Mouse (Mus musculus) lung, adult 2 months (tissue): ENCODE results near the gene Gpr162. TPM values are rescaled to one million over a fixed set of nuclear protein-coding genes. Genes with fewer than 3 reads are reported as not detected.
"Not testable (repeated sequence)": the region's sequence is repeated elsewhere in the genome, so short reads cannot be mapped to it uniquely, and the experiment has no call there.

Experiments used
- DNase-seq: peaks from one replicate; pipeline ENCODE4 v3.0.0; 2022
- H3K4me1 ChIP-seq: fragments of 200-500 bp; 2 replicates; pipeline ENCODE4 v1.6.1; 2011; ENCODE audit warnings: low read length; ENCODE audit not compliant: control insufficient read depth, insufficient read depth
- H3K4me3 ChIP-seq: fragments of 200-500 bp; replicated peaks from 2 replicates; pipeline ENCODE3; 2011; ENCODE audit warnings: low read depth, mild to moderate bottlenecking, control low read depth, low read length; ENCODE audit errors: extremely low read depth
- CTCF ChIP-seq: fragments of 200-500 bp; IDR thresholded peaks from 2 replicates; pipeline ENCODE4 v1.5.1; 2011; ENCODE audit warnings: mild to moderate bottlenecking, low read length, control low read depth; ENCODE audit not compliant: insufficient read depth
- POLR2A ChIP-seq: fragments of 200-500 bp; IDR thresholded peaks from 2 replicates; pipeline ENCODE4 v1.6.1; 2011; ENCODE audit warnings: low read depth, mild to moderate bottlenecking, control low read depth, low read length, borderline replicate concordance; ENCODE audit errors: extremely low read depth
- WGBS: fragments of 180-500 bp; shearing (Covaris S2); methylation state at CpG from one replicate; pipeline ENCODE4 v1.1.7; 2018; 5-methylcytosine and 5-hydroxymethylcytosine counted together
- polyA plus RNA-seq: library from polyadenylated mRNA; depleted of rRNA; stranded (reverse); fragments of >200 nt; gene quantifications from 2 replicates; pipeline ENCODE4 v1.2.3, GENCODE M21; 2012

Gpr162 gene
- polyA plus RNA-seq, 1 experiment, result 0.27 TPM

DNA sequence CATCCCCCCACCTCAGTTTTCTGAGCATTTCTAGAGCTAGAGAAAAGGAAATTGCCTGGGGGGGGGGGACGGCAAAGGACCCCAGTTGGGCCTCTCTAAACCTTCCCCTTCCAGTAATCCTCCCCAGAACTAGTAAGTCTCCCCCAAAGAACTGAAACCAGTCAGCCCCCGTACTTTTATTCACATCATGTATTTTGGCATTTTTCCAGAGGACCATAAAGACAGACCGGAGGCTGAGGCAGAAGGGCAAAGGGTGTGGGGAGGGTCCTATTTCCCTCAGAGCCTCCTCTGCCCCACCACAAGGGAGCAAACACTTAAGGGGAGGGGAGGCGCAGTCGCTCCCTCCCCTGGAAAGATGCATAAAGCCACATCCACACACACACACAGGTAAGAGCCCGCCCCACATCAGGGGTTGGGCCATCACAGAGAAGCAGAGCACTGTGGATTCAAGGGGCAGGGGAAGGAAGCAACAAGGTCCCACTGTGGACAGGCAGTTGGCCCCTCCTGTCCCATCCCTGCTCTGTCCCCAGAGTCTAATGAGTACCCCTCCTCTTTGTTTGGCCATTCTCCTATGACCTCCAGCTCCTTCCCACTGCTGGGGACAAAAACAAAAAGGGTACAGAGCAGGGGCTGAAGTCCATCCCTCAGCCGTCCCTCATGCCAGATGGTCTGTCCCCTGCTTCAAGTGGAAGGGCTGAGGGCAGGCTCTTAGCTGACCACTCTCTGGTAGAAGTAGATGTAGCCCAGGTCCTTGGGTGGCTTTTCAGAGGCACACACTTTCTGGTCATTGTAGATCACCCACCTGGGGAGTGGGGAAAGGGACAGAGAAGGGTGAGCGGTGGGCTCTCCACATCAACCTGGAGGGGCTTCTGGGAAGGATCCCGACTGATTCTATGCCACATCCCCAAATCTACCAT is 48.7 kb downstream of the Gpr162 start:
- no peak for DNase-seq
- TF ChIP-seq CTCF, result no peak
- TF ChIP-seq POLR2A, result no peak
- Histone ChIP-seq H3K4me1 (peaks cover 8% of the 10 kb centered on the region; the same call in 1 of the 2 replicates), H3K4me3 (no peak overlapping the region)
- 80% methylated on average over 9 of the region's 9 CpGs for WGBS

DNA sequence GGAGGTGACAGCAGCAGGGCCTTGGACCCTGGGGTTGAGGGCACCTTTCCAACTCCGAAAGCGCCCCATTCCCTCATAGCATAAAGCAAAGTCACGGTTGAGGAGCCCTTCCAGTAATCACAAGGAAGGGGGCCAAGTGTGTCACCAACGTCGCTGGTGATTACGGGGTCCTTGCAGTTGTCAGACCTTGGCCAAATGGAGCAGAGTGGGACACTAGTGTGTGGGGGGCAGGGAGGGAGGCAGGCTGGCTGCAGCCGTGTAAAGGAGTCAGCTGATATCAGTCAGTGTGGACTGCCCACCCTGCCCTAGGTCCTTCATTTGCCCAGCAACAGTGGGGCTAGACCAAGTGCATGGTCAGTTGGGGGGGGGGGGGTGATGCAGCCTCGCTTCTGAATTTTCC is 49.3 kb downstream of the Gpr162 start:
- 34% methylated on average over 8 of the region's 8 CpGs for WGBS
- H3K4me3 ChIP-seq, result no peak overlapping the region
- H3K4me1 ChIP-seq, result peaks cover 12% of the 10 kb centered on the region
- DNase-seq, result no peak
- TF ChIP-seq CTCF (no peak), POLR2A (no peak)

DNA sequence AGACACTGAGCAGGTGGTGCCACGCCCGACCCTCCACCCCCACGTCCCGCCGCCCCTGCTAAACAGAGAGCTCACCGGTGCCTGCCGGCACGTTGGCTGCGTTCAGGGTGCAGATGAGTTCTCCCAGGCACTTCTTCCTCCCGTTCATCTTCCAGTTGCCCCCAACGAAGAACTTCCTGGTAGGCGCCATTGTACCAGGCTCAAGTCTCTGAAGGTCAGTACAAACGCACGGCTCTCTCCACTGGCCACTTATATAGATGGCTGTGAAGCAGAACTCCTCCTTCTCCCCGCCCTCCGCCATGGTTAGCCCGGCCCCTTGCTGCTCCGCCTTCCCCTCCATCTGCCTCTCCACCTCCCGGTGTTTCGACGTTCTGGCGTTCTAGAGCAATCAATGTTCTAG is 49.9 kb downstream of the Gpr162 start, which contains the start of gene Tpi1:
Gene Tpi1 (minus strand): TSS at position 364 of the 400 bp plus-strand sequence.
- peak; percentile 90 for DNase-seq
- under 1% methylated on average over 22 of the region's 22 CpGs for WGBS

DNA sequence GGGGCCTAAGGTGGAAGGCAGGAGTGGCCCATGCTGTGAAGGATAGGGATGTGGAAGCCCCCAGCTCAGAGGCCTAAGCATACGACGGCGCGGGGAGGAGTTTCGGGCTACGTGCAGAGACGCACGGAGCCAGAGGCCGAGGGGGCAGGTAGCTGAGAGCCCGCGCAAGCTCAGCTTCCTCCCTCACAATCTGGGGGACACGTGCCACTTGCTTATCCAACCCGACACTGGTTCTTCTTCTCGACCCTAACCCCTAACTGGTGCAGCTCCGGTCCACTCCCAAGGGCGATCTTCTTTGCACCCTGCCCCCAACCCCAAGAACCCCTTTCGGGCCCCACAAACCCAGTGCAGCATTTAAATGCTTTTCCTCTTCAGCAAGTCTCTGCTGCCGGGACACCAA is 50.3 kb downstream of the Gpr162 start:
- no peak for TF ChIP-seq CTCF
- peak; percentile 12; the same call in 1 of the 2 replicates for TF ChIP-seq POLR2A
- 1% methylated on average over 18 of the region's 18 CpGs for WGBS
- peak; percentile 59 for DNase-seq
- Histone ChIP-seq H3K4me1 (peaks cover 12% of the 10 kb centered on the region), H3K4me3 (peak overlapping the region; percentile 69)

More for the DNA sequence above, 49.9 kb downstream of the Gpr162 start, which contains the start of gene Tpi1:
- TF ChIP-seq POLR2A, result peak; percentile 98
- TF ChIP-seq CTCF, result no peak
- peak within 1 kb of the TSS; percentile 69 for H3K4me3 ChIP-seq
- peaks cover 12% of the 10 kb centered on the region for H3K4me1 ChIP-seq

DNA sequence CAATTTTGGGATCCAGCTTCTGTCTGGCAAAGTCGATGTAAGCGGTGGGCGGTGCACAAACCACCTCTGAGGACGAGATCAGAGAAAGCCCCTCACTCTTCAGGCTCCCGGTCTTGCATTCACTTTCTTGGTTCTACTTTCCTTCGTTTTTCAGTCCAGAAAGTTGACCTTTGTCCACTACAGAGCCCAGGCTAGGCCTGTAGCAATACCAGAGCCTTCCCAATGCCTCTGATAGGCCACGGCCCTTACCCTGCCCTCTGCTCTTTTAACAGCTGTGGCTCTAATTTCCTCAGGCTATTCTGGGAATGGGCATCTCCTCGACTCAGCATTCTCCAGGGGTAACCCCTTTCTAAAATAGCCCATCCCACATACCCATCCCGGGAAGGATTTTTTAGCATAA is 50.9 kb downstream of the Gpr162 start:
- Histone ChIP-seq H3K4me3 (no peak overlapping the region), H3K4me1 (peaks cover 16% of the 10 kb centered on the region)
- no peak for DNase-seq
- WGBS, result 39% methylated on average over 9 of the region's 9 CpGs
- TF ChIP-seq POLR2A, result no peak
- TF ChIP-seq CTCF, result no peak

DNA sequence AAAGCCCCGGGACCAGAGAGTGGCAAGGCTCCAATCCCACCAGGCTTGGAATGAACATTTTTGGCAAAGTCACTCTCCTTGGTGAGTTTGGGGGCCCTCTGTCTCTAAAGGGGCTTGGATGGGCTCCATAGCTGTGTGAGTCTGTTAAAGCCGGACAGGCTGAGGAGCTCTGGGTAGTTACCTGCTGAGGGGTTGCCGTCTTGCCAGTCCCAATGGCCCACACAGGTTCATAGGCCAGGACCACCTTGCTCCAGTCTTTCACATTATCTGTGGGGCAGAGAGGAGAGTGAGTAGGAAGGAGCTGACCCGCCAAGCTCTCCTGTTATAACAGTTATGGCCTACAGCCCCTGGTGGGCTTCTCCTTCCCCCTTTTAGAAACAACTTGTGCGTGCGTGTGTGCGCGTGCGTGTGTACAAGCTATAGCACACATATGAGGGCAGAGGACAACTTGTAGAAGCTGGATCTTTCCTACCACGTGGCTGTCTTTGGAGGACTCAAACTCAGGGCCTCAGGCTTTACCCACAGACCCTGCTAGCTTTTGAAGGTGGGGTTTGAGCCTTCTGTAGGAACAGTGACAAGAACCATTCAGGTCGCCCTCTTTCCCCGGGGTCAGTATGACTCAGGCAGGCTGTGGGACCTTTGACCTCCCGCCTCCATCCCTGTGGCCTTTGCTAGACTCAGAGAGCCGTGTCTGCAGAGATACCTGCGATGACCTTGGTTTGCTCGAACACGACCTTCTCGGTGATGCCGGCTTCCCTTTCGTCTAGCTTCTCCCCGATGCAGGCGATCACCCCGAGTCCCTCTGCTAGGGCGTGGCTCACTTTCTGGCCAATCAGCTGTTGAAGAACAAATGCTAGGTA is 51.9 kb downstream of the Gpr162 start:
- Histone ChIP-seq H3K4me1 (peaks cover 16% of the 10 kb centered on the region), H3K4me3 (no peak overlapping the region)
- 79% methylated on average over 24 of the region's 24 CpGs for WGBS
- no peak for DNase-seq
- no peak for TF ChIP-seq POLR2A
- no peak for TF ChIP-seq CTCF

DNA sequence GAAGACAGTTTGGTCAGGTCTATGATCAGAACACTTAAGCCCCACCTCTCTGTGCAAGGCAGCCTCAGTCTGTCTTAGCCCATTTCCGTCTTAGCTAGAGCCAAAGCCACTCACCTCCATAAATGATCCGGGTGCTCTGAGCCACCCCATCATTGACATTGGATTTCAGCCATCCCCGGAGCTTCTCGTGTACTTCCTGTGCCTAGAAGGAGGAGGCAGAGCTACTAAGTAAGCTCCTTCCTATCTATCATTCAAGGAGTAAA is 52.4 kb downstream of the Gpr162 start:
- Histone ChIP-seq H3K4me3 (no peak overlapping the region), H3K4me1 (peaks cover 19% of the 10 kb centered on the region)
- TF ChIP-seq CTCF (no peak), POLR2A (no peak)
- no peak for DNase-seq
- WGBS, result 42% methylated on average over 4 of the region's 4 CpGs

DNA sequence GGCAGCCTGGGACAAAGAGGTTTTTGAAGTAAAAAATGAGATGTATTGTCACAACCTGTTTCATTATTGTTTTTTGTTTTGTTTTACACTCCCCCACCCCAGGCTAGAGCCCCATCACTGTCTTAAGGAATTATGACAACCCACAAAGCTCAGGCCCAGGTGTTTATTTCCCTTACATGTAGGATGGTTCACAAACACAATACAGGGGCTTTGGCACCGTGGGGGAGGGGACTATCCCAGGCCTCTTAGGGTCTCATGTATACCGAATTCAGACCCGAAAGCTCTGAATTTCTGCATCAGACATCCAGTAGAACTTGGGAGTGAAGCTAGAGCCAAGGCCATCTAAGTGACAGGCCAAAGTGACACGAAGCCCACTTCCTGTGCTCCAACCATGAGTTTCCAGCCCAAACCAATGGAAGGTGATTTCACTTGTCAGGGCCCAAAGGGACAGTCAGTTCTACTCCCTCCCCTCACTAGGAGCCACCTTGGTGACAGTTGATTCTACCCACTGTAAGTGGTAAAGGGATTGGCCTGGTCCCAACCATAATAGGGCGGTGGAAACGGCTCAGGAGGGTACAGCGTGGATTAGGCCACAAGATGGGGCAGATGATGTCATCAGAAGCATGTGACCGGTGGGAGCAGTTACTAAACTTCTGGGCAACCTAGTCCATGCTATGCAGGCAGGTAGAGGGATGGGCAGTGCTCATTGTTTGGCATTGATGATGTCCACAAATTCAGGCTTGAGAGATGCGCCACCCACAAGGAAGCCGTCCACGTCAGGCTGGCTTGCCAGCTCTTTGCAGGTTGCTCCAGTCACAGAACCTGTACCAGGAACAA is 53.0 kb downstream of the Gpr162 start:
- not testable (repeated sequence) for DNase-seq, H3K4me3 ChIP-seq
- 78% methylated on average over 11 of the region's 11 CpGs for WGBS
- peaks cover 20% of the 10 kb centered on the region for H3K4me1 ChIP-seq
